Mouse (Mus musculus) MEL (cell line): ENCODE results near the gene Rxra. TPM values are rescaled to one million over a fixed set of nuclear protein-coding genes. Genes with fewer than 3 reads are reported as not detected.

ENCODE experiments used
- DNase-seq: peaks from one replicate; pipeline ENCODE4 v3.0.0; 2011; ENCODE audit warnings: low read depth, low spot score
- H3K27ac ChIP-seq: 2 replicates; pipeline ENCODE4 v1.5.1; 2012; ENCODE audit warnings: low read depth, mild to moderate bottlenecking, control low read depth, low read length, moderate library complexity; ENCODE audit not compliant: control insufficient read depth
- H3K27me3 ChIP-seq, 2 experiments: fragments of 150-350 bp in 1 of 2; sonication (generic) in 1 of 2; 2 replicates each; pipeline ENCODE4 v1.6.1; 2012; ENCODE audit warnings: low read length in 2 of 2, mild to moderate bottlenecking in 2 of 2, improper control_type of control experiment in 1 of 2, moderate library complexity in 1 of 2; ENCODE audit not compliant: insufficient read depth in 2 of 2, control insufficient read depth in 1 of 2
- H3K36me3 ChIP-seq, 2 experiments: 2 replicates each; pipeline ENCODE4 v1.6.1; 2012 to 2014; ENCODE audit warnings: low read length in 2 of 2, improper control_type of control experiment in 1 of 2, inconsistent platforms in 1 of 2, mild to moderate bottlenecking in 1 of 2; ENCODE audit not compliant: insufficient read depth in 2 of 2, control insufficient read depth in 1 of 2
- H3K4me1 ChIP-seq, 2 experiments: fragments of 150-350 bp in 1 of 2; sonication (generic) in 1 of 2; 2 replicates each; pipeline ENCODE4 v1.6.1; 2012; ENCODE audit warnings: low read length in 2 of 2, improper control_type of control experiment in 1 of 2, mild to moderate bottlenecking in 1 of 2; ENCODE audit not compliant: insufficient read depth in 2 of 2, control insufficient read depth in 1 of 2
- H3K4me3 ChIP-seq, 2 experiments: fragments of 150-350 bp in 1 of 2; sonication (generic) in 1 of 2; 2 replicates each; pipeline ENCODE4 v1.5.1; 2012; ENCODE audit warnings: low read depth in 2 of 2, low read length in 2 of 2, mild to moderate bottlenecking in 2 of 2, moderate library complexity in 2 of 2, control low read depth in 1 of 2, improper control_type of control experiment in 1 of 2; ENCODE audit not compliant: control insufficient read depth in 1 of 2, insufficient read depth in 1 of 2
- H3K79me2 ChIP-seq: 2 replicates; pipeline ENCODE4 v1.6.1; 2012; ENCODE audit warnings: mild to moderate bottlenecking, low read length, moderate library complexity; ENCODE audit not compliant: control insufficient read depth, poor library complexity, insufficient read depth
- H3K9ac ChIP-seq: 2 replicates; pipeline ENCODE4 v1.6.1; 2012; ENCODE audit warnings: low read depth, mild to moderate bottlenecking, control low read depth, low read length, moderate library complexity; ENCODE audit not compliant: control insufficient read depth, poor library complexity, severe bottlenecking
- H3K9me3 ChIP-seq: fragments of 150-350 bp; sonication (generic); replicated peaks from 2 replicates; pipeline ENCODE4 v1.6.1; 2012; ENCODE audit warnings: mild to moderate bottlenecking, low read length, improper control_type of control experiment, moderate library complexity; ENCODE audit not compliant: insufficient read depth
- CHD2 ChIP-seq: IDR thresholded peaks from 2 replicates; pipeline ENCODE4 v1.6.1; 2011; ENCODE audit warnings: low read length, improper control_type of control experiment
- EP300 ChIP-seq, 2 experiments: IDR thresholded peaks; 2 replicates each; pipeline ENCODE4 v1.6.1; 2011; ENCODE audit warnings: improper control_type of control experiment in 2 of 2, low read length in 2 of 2, low read depth in 1 of 2, mild to moderate bottlenecking in 1 of 2
- GATA1 ChIP-seq: IDR thresholded peaks from 2 replicates; pipeline ENCODE4 v1.6.1; 2011; ENCODE audit warnings: low read depth, low read length, improper control_type of control experiment
- HCFC1 ChIP-seq: IDR thresholded peaks from 2 replicates; pipeline ENCODE4 v1.6.1; 2012; ENCODE audit warnings: low read depth, mild to moderate bottlenecking, inconsistent platforms, low read length, improper control_type of control experiment, moderate library complexity
- JUND ChIP-seq: IDR thresholded peaks from 2 replicates; pipeline ENCODE4 v1.6.1; 2011; ENCODE audit warnings: low read depth, mild to moderate bottlenecking, improper control_type of control experiment, low read length
- KAT2A ChIP-seq: conservative IDR thresholded peaks from 2 replicates; pipeline ENCODE4 v1.6.1; 2012; ENCODE audit warnings: low read depth, low read length, improper control_type of control experiment, inconsistent platforms
- MAFK ChIP-seq: IDR thresholded peaks from 2 replicates; pipeline ENCODE4 v1.6.1; 2011; ENCODE audit warnings: low read depth, mild to moderate bottlenecking, low read length, improper control_type of control experiment, borderline replicate concordance
- MAX ChIP-seq: IDR thresholded peaks from 2 replicates; pipeline ENCODE4 v1.6.1; 2011; ENCODE audit warnings: low read length, improper control_type of control experiment
- MAZ ChIP-seq: IDR thresholded peaks from 2 replicates; pipeline ENCODE4 v1.6.1; 2012; ENCODE audit warnings: low read depth, mild to moderate bottlenecking, inconsistent platforms, low read length, improper control_type of control experiment
- MEF2A ChIP-seq: IDR thresholded peaks from 2 replicates; pipeline ENCODE4 v1.6.1; 2014; ENCODE audit warnings: low read depth, mild to moderate bottlenecking, inconsistent platforms, low read length, improper control_type of control experiment; ENCODE audit not compliant: poor library complexity, insufficient replicate concordance, severe bottlenecking; ENCODE audit errors: extremely low read depth
- MYB ChIP-seq: IDR thresholded peaks from 2 replicates; pipeline ENCODE4 v1.6.1; 2011; ENCODE audit warnings: mild to moderate bottlenecking, low read depth, low read length, improper control_type of control experiment
- POLR2AphosphoS2 ChIP-seq: IDR thresholded peaks from 2 replicates; pipeline ENCODE4 v1.6.1; 2011; ENCODE audit warnings: low read length, improper control_type of control experiment
- RAD21 ChIP-seq: IDR thresholded peaks from 2 replicates; pipeline ENCODE4 v1.6.1; 2011; ENCODE audit warnings: mild to moderate bottlenecking, low read depth, low read length, improper control_type of control experiment
- RCOR1 ChIP-seq: IDR thresholded peaks from 2 replicates; pipeline ENCODE4 v1.6.1; 2012; ENCODE audit warnings: low read depth, mild to moderate bottlenecking, inconsistent platforms, low read length, improper control_type of control experiment
- SMC3 ChIP-seq: IDR thresholded peaks from 2 replicates; pipeline ENCODE4 v1.6.1; 2011; ENCODE audit warnings: low read depth, low read length, improper control_type of control experiment
- TCF12 ChIP-seq: IDR thresholded peaks from 2 replicates; pipeline ENCODE4 v1.6.1; 2014; ENCODE audit warnings: low read depth, mild to moderate bottlenecking, inconsistent platforms, low read length, improper control_type of control experiment, moderate library complexity
- UBTF ChIP-seq: IDR thresholded peaks from 2 replicates; pipeline ENCODE4 v1.6.1; 2012; ENCODE audit warnings: low read depth, mild to moderate bottlenecking, inconsistent platforms, low read length, improper control_type of control experiment, moderate library complexity, borderline replicate concordance; ENCODE audit not compliant: insufficient read depth
- USF2 ChIP-seq, 2 experiments: IDR thresholded peaks; 2 replicates each; pipeline ENCODE4 v1.6.1; 2011 to 2012; ENCODE audit warnings: improper control_type of control experiment in 2 of 2, low read length in 2 of 2, borderline replicate concordance in 1 of 2, inconsistent platforms in 1 of 2, low read depth in 1 of 2, mild to moderate bottlenecking in 1 of 2; ENCODE audit not compliant: insufficient read depth in 1 of 2
- ZKSCAN1 ChIP-seq: IDR thresholded peaks from 2 replicates; pipeline ENCODE4 v1.6.1; 2012; ENCODE audit warnings: low read depth, mild to moderate bottlenecking, inconsistent platforms, low read length, improper control_type of control experiment, moderate library complexity
- ZMIZ1 ChIP-seq: IDR thresholded peaks from 2 replicates; pipeline ENCODE4 v1.6.1; 2012; ENCODE audit warnings: low read depth, mild to moderate bottlenecking, inconsistent platforms, low read length, improper control_type of control experiment, moderate library complexity
- polyA plus RNA-seq, 2 experiments: library from polyadenylated mRNA; stranded (reverse) in 1 of 2; unstranded in 1 of 2; fragments of >175 nt in 1 of 2; fragments of >200 nt in 1 of 2; gene quantifications; 2 replicates each; pipeline versions ENCODE4 v1.2.1 to v1.2.4; 2012; ENCODE audit warnings: low replicate concordance in 2 of 2, low read depth in 1 of 2; ENCODE audit not compliant: insufficient read length in 2 of 2, insufficient read depth in 1 of 2, missing spikeins in 1 of 2
- total RNA-seq: library from RNA; depleted of rRNA; stranded (reverse); fragments of 300-350 nt; gene quantifications from 2 replicates; pipeline ENCODE4 v1.2.3, GENCODE M21; 2012

Gene Rxra
- total and polyA plus RNA-seq, 3 experiments = 11.7 to 19.6 TPM; not detected in 1

DNA sequence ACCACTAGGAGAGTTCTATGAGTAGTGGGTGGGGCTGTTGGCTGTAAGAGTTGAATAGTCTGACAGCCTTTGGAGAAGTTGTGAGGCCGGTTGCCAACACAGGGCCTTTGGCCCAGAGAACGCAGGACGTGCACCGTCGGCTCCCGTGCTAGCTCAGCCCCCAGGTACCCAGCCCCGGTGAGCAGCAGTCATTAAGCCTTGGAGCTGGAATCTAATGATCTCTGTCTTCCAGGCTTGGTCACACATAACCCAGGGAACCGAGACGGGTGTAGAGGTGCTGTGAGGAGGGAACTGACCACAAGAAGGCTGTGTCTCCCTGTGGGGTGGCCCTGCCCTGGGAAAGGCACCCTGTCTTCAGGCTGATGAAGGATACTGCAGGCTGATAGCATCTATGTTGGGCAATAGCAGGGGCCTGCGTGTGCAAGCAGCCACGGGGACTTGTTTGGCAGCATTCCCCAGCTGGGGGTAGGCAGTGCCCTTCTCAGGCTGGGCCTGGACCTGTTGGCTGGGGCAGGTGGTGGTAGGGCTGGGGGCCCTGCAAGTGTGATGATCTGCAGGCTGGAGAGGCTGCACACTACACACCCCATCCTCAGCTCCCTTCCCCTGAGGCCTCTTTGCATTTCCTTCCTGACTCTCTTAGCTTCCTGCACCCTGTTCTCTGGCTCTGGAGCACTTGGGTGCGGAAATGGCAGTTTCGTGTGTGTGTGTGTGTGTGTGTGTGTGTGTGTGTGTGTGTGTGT is 68.5 kb downstream of the Rxra start:
- Histone ChIP-seq H3K9ac (no peak overlapping the region), H3K27me3 (no peaks in the 10 kb centered on the region), H3K9me3 (no peaks in the 10 kb centered on the region), H3K4me3 (no peak overlapping the region), H3K36me3 (peaks cover 0 to 5% of the 10 kb centered on the region in 2 experiments; a peak in 2 of 4 replicates), H3K4me1 (peaks cover 2 to 6% of the 10 kb centered on the region in 2 experiments; a peak in 3 of 4 replicates), H3K79me2 (no peaks in the 10 kb centered on the region), H3K27ac (no peak overlapping the region)
- no peak for DNase-seq
- TF ChIP-seq MYB (no peak), EP300 (IDR thresholded peaks at IDR 0.05; ENCODE audit: low read depth in 1 of 2, low read length in 2 of 2) (no peak), KAT2A (no peak), POLR2AphosphoS2 (no peak), TCF12 (no peak), MAFK (no peak), MEF2A (no peak), HCFC1 (no peak), RCOR1 (no peak), ZKSCAN1 (no peak), MAZ (no peak), ZMIZ1 (no peak), UBTF (no peak), JUND (no peak), CHD2 (no peak), MAX (no peak), GATA1 (no peak), RAD21 (no peak), USF2 (IDR thresholded peaks at IDR 0.05; ENCODE audit: borderline replicate concordance in 1 of 2, insufficient read depth in 1 of 2, low read depth in 1 of 2, low read length in 2 of 2) (no peak), SMC3 (no peak)
